Mouse (Mus musculus) intestine, postnatal 0 days (tissue): Measurements from ENCODE around the gene 0610030E20Rik. TPM values are rescaled to one million over a fixed set of nuclear protein-coding genes. Genes with fewer than 3 reads are reported as not detected.

Experiments
- ATAC-seq: fragments of 200-750 bp; cut with Nextera tagmentation; 2 replicates; pipeline ENCODE4 v1.8.0; 2017; ENCODE audit warnings: mild to moderate bottlenecking, moderate TSS enrichment, moderate library complexity
- H3K27ac ChIP-seq: fragments of 300-500 bp; sonication (generic); 2 replicates; pipeline ENCODE4 v1.5.1; 2014; ENCODE audit warnings: mild to moderate bottlenecking, low read depth, low read length, moderate library complexity
- H3K27me3 ChIP-seq: fragments of 300-500 bp; sonication (generic); replicated peaks from 2 replicates; pipeline ENCODE4 v1.6.1; 2014; ENCODE audit warnings: low read length, mixed read lengths; ENCODE audit not compliant: control insufficient read depth, insufficient read depth
- H3K36me3 ChIP-seq: fragments of 300-500 bp; sonication (generic); 2 replicates; pipeline ENCODE4 v1.6.1; 2014; ENCODE audit warnings: mild to moderate bottlenecking, moderate library complexity; ENCODE audit not compliant: control insufficient read depth, insufficient read depth
- H3K4me1 ChIP-seq: fragments of 300-500 bp; sonication (generic); replicated peaks from 2 replicates; pipeline ENCODE4 v1.6.1; 2014; ENCODE audit warnings: antibody characterized with exemption, low read length, mixed read lengths; ENCODE audit not compliant: control insufficient read depth, insufficient read depth
- H3K4me2 ChIP-seq: fragments of 300-500 bp; sonication (generic); replicated peaks from 2 replicates; pipeline ENCODE4 v1.6.1; 2014; ENCODE audit warnings: low read depth, mild to moderate bottlenecking, moderate library complexity
- H3K4me3 ChIP-seq: fragments of 300-500 bp; sonication (generic); 2 replicates; pipeline ENCODE4 v1.5.1; 2014; ENCODE audit warnings: low read depth, low read length
- H3K9ac ChIP-seq: fragments of 300-500 bp; sonication (generic); 2 replicates; pipeline ENCODE4 v1.6.1; 2014; ENCODE audit warnings: mild to moderate bottlenecking, low read depth, low read length
- H3K9me3 ChIP-seq: fragments of 300-500 bp; sonication (generic); 2 replicates; pipeline ENCODE4 v1.6.1; 2016; ENCODE audit warnings: mixed run types; ENCODE audit not compliant: control insufficient read depth
- CTCF ChIP-seq: sonication (generic); IDR thresholded peaks from 2 replicates; pipeline ENCODE4 v1.5.1; 2016; ENCODE audit warnings: low read depth, mild to moderate bottlenecking, control low read depth, antibody characterized with exemption, moderate library complexity
- WGBS: fragments of 180-500 bp; shearing (Covaris S2); extraction: QIAGEN DNeasy Blood & Tissue Kit; methylation state at CpG from one replicate; pipeline ENCODE4 v1.1.7; 2014; 5-methylcytosine and 5-hydroxymethylcytosine counted together
- polyA plus RNA-seq: library from polyadenylated mRNA; unstranded; fragments of >200 nt; fragmentation: Nextera tagmentation; extraction: Ambion mirVana; gene quantifications from 2 replicates; pipeline ENCODE4 v1.2.1, GENCODE M21; 2015

Gene 0610030E20Rik
- polyA plus RNA-seq, 1 experiment from 2014 or later = 16.0 TPM

DNA sequence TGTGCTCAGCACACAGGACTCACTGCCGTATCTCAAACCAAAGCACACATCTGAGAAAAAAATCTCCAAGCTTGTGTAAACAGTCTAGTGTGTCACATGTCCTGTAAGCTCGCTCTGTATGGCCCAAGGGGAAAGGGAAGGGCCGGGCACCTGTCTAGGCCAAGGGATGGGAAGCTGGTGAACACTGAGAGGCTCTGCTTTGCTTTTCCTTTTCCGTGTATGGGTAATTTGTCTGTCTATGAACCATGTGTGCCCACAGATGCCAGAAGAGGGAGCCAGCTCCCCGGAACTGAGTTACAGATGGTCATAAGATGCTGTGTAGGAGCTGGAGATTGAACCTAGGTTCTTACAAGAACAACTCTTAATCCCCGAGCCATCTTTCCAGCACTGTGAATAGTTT lies 20.8 kb upstream of the 0610030E20Rik start:
- Histone ChIP-seq H3K4me3 (no peak overlapping the region), H3K4me1 (no peaks in the 10 kb centered on the region), H3K9ac (no peak overlapping the region), H3K9me3 (no peaks in the 10 kb centered on the region), H3K27ac (no peak overlapping the region), H3K4me2 (no peak overlapping the region), H3K36me3 (peaks cover 60% of the 10 kb centered on the region), H3K27me3 (no peaks in the 10 kb centered on the region)
- peak; percentile 73 for TF ChIP-seq CTCF
- peak; percentile 69 for ATAC-seq
- 49% methylated on average over 6 of the region's 6 CpGs for WGBS

DNA sequence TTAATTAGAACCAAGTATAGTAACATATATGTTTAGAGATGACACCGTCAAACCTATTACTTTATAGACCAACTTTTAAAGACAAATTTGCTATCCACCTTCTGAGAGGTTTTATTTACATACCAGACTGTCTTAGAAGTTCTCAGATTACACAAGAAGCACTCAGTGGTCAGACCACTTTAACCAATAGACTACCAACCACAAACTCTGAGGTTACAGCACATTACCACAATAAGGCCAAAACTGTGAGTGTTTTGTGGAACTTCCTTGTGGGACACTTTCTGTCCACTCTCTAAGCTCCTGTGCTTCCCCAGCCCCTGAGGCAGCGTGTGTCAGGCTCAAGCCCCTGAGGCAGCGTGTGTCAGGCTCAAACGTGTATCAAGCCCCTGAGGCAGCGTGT lies 18.1 kb upstream of the 0610030E20Rik start:
- H3K27me3 ChIP-seq = no peaks in the 10 kb centered on the region
- no peak overlapping the region for H3K9ac ChIP-seq
- H3K27ac ChIP-seq = no peak overlapping the region
- H3K36me3 ChIP-seq = peaks cover 56% of the 10 kb centered on the region
- H3K4me1 ChIP-seq = no peaks in the 10 kb centered on the region
- 82% methylated on average over 5 of the region's 5 CpGs for WGBS
- no peak for TF ChIP-seq CTCF
- no peak overlapping the region for H3K4me2 ChIP-seq
- no peak for ATAC-seq
- H3K4me3 ChIP-seq = no peak overlapping the region
- no peaks in the 10 kb centered on the region for H3K9me3 ChIP-seq

DNA sequence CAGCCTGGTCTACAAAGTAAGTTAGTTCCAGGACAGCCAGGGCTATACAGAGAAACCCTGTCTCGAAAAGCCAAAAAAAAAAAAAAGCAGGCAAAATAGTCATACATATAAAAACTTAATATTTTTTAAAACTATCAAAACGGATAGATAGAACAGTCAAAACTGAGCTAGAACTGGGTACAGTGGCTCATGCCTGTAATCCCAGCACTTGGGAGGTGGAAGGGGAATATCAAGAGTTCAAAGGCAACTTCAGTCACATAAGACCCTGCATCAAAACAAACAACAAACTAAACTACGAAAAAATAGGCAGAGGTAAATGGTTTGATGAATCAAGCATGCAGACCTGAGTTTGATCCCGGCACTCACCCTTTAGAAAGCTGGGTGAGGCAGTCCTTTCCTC lies 17.0 kb upstream of the 0610030E20Rik start:
- H3K27me3 ChIP-seq = no peaks in the 10 kb centered on the region
- H3K4me3 ChIP-seq = no peak overlapping the region
- TF ChIP-seq CTCF = no peak
- no peaks in the 10 kb centered on the region for H3K4me1 ChIP-seq
- H3K9ac ChIP-seq = no peak overlapping the region
- H3K36me3 ChIP-seq = peaks cover 56% of the 10 kb centered on the region
- H3K4me2 ChIP-seq = no peak overlapping the region
- ATAC-seq = no peak
- 92% methylated on average over 4 of the region's 4 CpGs for WGBS
- H3K27ac ChIP-seq = no peak overlapping the region
- no peaks in the 10 kb centered on the region for H3K9me3 ChIP-seq

DNA sequence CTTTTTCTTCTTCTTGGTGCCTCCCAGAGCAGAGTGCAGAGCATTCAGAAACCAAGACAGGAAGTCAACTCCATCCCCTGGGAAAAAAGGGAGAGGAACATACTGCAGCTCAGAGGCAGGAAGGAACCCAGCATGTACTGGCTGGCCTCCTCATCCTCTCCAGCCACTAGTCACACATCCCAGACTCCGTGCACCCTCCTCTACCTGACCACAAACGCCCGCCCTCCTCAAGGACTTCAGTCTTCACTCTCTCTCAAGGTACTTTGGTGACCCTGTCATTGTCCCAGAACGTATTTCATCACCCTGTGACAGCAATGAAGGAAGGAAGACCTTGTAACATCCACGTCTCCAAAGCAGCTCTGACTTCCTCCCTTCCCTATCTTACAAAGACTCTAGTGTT lies 14.0 kb upstream of the 0610030E20Rik start:
- TF ChIP-seq CTCF = no peak
- no peaks in the 10 kb centered on the region for H3K4me1 ChIP-seq
- H3K36me3 ChIP-seq = peaks cover 72% of the 10 kb centered on the region
- H3K4me2 ChIP-seq = no peak overlapping the region
- H3K9ac ChIP-seq = no peak overlapping the region
- no peak overlapping the region for H3K4me3 ChIP-seq
- H3K27me3 ChIP-seq = no peaks in the 10 kb centered on the region
- no peak overlapping the region for H3K27ac ChIP-seq
- H3K9me3 ChIP-seq = no peaks in the 10 kb centered on the region
- WGBS = 68% methylated on average over 5 of the region's 5 CpGs
- no peak for ATAC-seq

DNA sequence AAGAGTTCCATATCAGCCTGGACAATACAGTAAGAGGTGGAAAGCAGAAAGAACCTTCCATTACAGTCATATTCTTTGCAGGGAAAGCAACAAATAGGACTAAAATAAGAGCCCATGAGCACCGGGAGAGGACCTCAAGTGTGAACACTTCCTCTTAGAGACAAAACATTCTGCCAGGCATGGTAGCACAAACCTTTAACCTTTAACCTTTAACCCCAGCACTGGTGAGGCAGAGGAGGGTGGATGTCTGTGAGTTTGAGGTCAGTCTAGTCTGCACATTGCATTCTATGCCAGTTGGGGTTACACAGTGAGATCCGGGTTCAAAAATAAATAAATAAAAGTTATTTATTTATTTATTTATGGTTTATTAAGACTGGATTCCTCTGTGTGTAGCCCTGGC lies 6.6 kb upstream of the 0610030E20Rik start:
- TF ChIP-seq CTCF = no peak
- Histone ChIP-seq H3K9ac (no peak overlapping the region), H3K4me3 (no peak overlapping the region), H3K36me3 (peaks cover 40% of the 10 kb centered on the region), H3K4me2 (no peak overlapping the region), H3K27me3 (no peaks in the 10 kb centered on the region), H3K27ac (no peak overlapping the region), H3K9me3 (no peaks in the 10 kb centered on the region), H3K4me1 (no peaks in the 10 kb centered on the region)
- WGBS = 45% methylated on average over 2 of the region's 2 CpGs
- no peak for ATAC-seq

DNA sequence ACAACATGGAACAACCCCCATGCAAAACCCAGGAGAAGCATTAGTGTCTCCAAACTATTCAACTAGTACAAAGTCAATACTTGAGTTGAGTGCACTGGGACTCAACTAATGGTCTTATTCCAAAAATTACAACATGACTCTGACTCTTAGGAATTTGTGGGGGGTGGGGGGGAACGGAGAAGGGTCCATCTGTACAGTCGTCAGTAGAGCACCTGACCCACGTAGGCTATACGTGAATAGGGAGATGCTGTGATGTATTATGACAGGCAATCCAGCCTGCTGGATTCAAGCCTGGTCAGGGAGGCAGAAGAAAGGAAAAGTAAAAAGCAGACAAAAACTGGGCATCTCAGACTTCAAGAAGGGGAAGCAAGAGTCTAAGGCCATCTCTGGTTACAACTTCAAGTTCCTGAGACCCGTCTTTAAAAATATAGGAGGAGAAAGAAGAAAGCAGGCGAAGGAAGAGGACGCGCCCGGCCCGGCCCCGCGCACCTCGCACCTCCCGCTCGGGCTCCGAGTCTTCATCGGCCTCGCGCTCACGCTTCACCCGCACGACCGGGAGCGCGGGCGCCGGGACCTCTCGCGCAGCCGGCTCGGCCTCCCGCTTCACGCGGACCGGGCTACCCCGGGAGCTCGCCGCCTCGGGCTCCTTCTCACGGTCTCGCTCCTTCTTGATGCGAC lies 2.6 kb upstream of the 0610030E20Rik start:
- Histone ChIP-seq H3K4me3 (peak overlapping the region; percentile 85), H3K9me3 (no peaks in the 10 kb centered on the region), H3K27ac (peak overlapping the region; percentile 77), H3K36me3 (peaks cover 15% of the 10 kb centered on the region), H3K9ac (peak overlapping the region; percentile 90), H3K4me2 (peak overlapping the region; percentile 87), H3K27me3 (no peaks in the 10 kb centered on the region), H3K4me1 (no peaks in the 10 kb centered on the region; the same call in 1 of the 2 replicates)
- peak; percentile 48 for ATAC-seq
- no peak for TF ChIP-seq CTCF
- under 1% methylated on average over 42 of the region's 42 CpGs for WGBS
